Mouse (Mus musculus): Measurements from ENCODE around the gene Chrna5. TPM values are rescaled to one million over a fixed set of nuclear protein-coding genes. Genes with fewer than 3 reads are reported as not detected.

Gene Chrna5
- total and polyA plus RNA-seq, 2 experiments from 2014 or later, result 2.0 to 2.6 TPM

- H3K9ac ChIP-seq, result peak within 1 kb of the TSS; percentile 86
- peak within 1 kb of the TSS; percentile 66 for H3K4me2 ChIP-seq (ENCODE audit: low read depth)
- WGBS, result 2% methylated on average over 60 of the region's 65 CpGs
- DNase-seq (peak; percentile 96), ATAC-seq (peak; percentile 99)
- no peaks in the 10 kb centered on the region for H3K27me3 ChIP-seq (ENCODE audit: insufficient read depth, low read length)
- peak; percentile 4; the same call in 1 of the 2 replicates for TF ChIP-seq CTCF (IDR thresholded peaks at IDR 0.05; ENCODE audit: low read depth)
- peaks cover 8% of the 10 kb centered on the region for H3K4me1 ChIP-seq (ENCODE audit: insufficient read depth)
- peaks cover 29% of the 10 kb centered on the region for H3K36me3 ChIP-seq (ENCODE audit: insufficient read depth)
- peak within 1 kb of the TSS; percentile 88 for H3K4me3 ChIP-seq (ENCODE audit: low read depth, low read length)
- H3K27ac ChIP-seq (ENCODE audit: low read depth, low read length), result peak within 1 kb of the TSS; percentile 93
- H3K9me3 ChIP-seq (ENCODE audit: low read length), result no peaks in the 10 kb centered on the region
Observed at GRCm38 (mm10) chr9:54950575-54951321, 29.9 kb upstream of the Chrna5 start, which contains the start of the genes Psma4 and AY074887. Psma4 (plus strand) TSS chr9:54950790. AY074887 (minus strand) TSS chr9:54950998.

- no peaks in the 10 kb centered on the region for H3K4me1 ChIP-seq (ENCODE audit: insufficient read depth)
- DNase-seq (no peak), ATAC-seq (no peak)
- no peak overlapping the region for H3K4me2 ChIP-seq (ENCODE audit: low read depth)
- H3K9me3 ChIP-seq (ENCODE audit: low read length), result no peaks in the 10 kb centered on the region
- no peak overlapping the region for H3K27ac ChIP-seq (ENCODE audit: low read depth, low read length)
- TF ChIP-seq CTCF (IDR thresholded peaks at IDR 0.05; ENCODE audit: low read depth), result no peak
- H3K36me3 ChIP-seq (ENCODE audit: insufficient read depth), result peaks cover 40% of the 10 kb centered on the region
- no peak overlapping the region for H3K4me3 ChIP-seq (ENCODE audit: low read depth, low read length)
- no peaks in the 10 kb centered on the region for H3K27me3 ChIP-seq (ENCODE audit: insufficient read depth, low read length)
- no peak overlapping the region for H3K9ac ChIP-seq
- 89% methylated on average over 4 of the region's 4 CpGs for WGBS
Observed at GRCm38 (mm10) chr9:54961059-54961458, 19.6 kb upstream of the Chrna5 start.

- TF ChIP-seq CTCF (IDR thresholded peaks at IDR 0.05; ENCODE audit: low read depth), result no peak
- H3K4me2 ChIP-seq (ENCODE audit: low read depth), result no peak overlapping the region
- H3K9me3 ChIP-seq (ENCODE audit: low read length), result no peaks in the 10 kb centered on the region
- H3K9ac ChIP-seq, result no peak overlapping the region
- H3K4me3 ChIP-seq (ENCODE audit: low read depth, low read length), result no peak overlapping the region
- DNase-seq, result no peak
- no peak overlapping the region for H3K27ac ChIP-seq (ENCODE audit: low read depth, low read length)
- ATAC-seq, result no peak
- no peaks in the 10 kb centered on the region for H3K4me1 ChIP-seq (ENCODE audit: insufficient read depth)
- H3K36me3 ChIP-seq (ENCODE audit: insufficient read depth), result peaks cover 16% of the 10 kb centered on the region
- no peaks in the 10 kb centered on the region for H3K27me3 ChIP-seq (ENCODE audit: insufficient read depth, low read length)
Observed at GRCm38 (mm10) chr9:54963669-54964068, 17.0 kb upstream of the Chrna5 start.

- Histone ChIP-seq H3K4me2 (ENCODE audit: low read depth) (no peak overlapping the region), H3K36me3 (ENCODE audit: insufficient read depth) (no peaks in the 10 kb centered on the region), H3K27me3 (ENCODE audit: insufficient read depth, low read length) (no peaks in the 10 kb centered on the region; the same call in 1 of the 2 replicates), H3K27ac (ENCODE audit: low read depth, low read length) (no peak overlapping the region), H3K4me1 (ENCODE audit: insufficient read depth) (no peaks in the 10 kb centered on the region), H3K9ac (no peak overlapping the region), H3K9me3 (ENCODE audit: low read length) (no peaks in the 10 kb centered on the region), H3K4me3 (ENCODE audit: low read depth, low read length) (no peak overlapping the region)
- DNase-seq (peak; percentile 34), ATAC-seq (peak; percentile 77)
- TF ChIP-seq CTCF (IDR thresholded peaks at IDR 0.05; ENCODE audit: low read depth), result no peak
- 40% methylated on average over 8 of the region's 8 CpGs for WGBS
Observed at GRCm38 (mm10) chr9:54969972-54970637, 10.6 kb upstream of the Chrna5 start.

- Histone ChIP-seq H3K9me3 (ENCODE audit: low read length) (no peaks in the 10 kb centered on the region), H3K36me3 (ENCODE audit: insufficient read depth) (no peaks in the 10 kb centered on the region), H3K27ac (ENCODE audit: low read depth, low read length) (no peak overlapping the region), H3K27me3 (ENCODE audit: insufficient read depth, low read length) (peaks cover 8% of the 10 kb centered on the region; the same call in 1 of the 2 replicates), H3K4me3 (ENCODE audit: low read depth, low read length) (peak overlapping the region; percentile 52), H3K4me1 (ENCODE audit: insufficient read depth) (no peaks in the 10 kb centered on the region; the same call in 1 of the 2 replicates), H3K9ac (peak overlapping the region; percentile 57), H3K4me2 (ENCODE audit: low read depth) (peak overlapping the region; percentile 81)
- ATAC-seq, result peak; percentile 83
- DNase-seq, result peak; percentile 51
- under 1% methylated on average over 84 of the region's 85 CpGs for WGBS
- no peak for TF ChIP-seq CTCF (IDR thresholded peaks at IDR 0.05; ENCODE audit: low read depth)
Observed at GRCm38 (mm10) chr9:54981291-54982191, 861 bp downstream of the Chrna5 start.

- DNase-seq (peak; percentile 15), ATAC-seq (no peak)
- no peak overlapping the region for H3K27ac ChIP-seq (ENCODE audit: low read depth, low read length)
Observed at GRCm38 (mm10) chr9:54982401-54982800, 1.7 kb downstream of the Chrna5 start.

More at GRCm38 (mm10) chr9:54982401-54982800, 1.7 kb downstream of the Chrna5 start:
- peak overlapping the region; percentile 81 for H3K4me2 ChIP-seq (ENCODE audit: low read depth)
- H3K27me3 ChIP-seq (ENCODE audit: insufficient read depth, low read length), result peaks cover 8% of the 10 kb centered on the region; the same call in 1 of the 2 replicates
- TF ChIP-seq CTCF (IDR thresholded peaks at IDR 0.05; ENCODE audit: low read depth), result no peak
- no peaks in the 10 kb centered on the region for H3K9me3 ChIP-seq (ENCODE audit: low read length)
- WGBS, result 7% methylated on average over 7 of the region's 7 CpGs
- no peaks in the 10 kb centered on the region; the same call in 1 of the 2 replicates for H3K4me1 ChIP-seq (ENCODE audit: insufficient read depth)
- peak overlapping the region; percentile 52 for H3K4me3 ChIP-seq (ENCODE audit: low read depth, low read length)
- no peaks in the 10 kb centered on the region for H3K36me3 ChIP-seq (ENCODE audit: insufficient read depth)
- no peak overlapping the region for H3K9ac ChIP-seq
